Mouse (Mus musculus): ENCODE data around the gene Fam110a. TPM values are rescaled to one million over a fixed set of nuclear protein-coding genes. Genes with fewer than 3 reads are reported as not detected.
A peak's percentile ranks its signal among the peaks of the same experiment; 100 is the strongest.

Gene Fam110a
- 29.0 and 31.1 TPM in 2 replicates for polyA plus RNA-seq (2015; fragmentation: Nextera tagmentation; extraction: Ambion mirVana)

DNA sequence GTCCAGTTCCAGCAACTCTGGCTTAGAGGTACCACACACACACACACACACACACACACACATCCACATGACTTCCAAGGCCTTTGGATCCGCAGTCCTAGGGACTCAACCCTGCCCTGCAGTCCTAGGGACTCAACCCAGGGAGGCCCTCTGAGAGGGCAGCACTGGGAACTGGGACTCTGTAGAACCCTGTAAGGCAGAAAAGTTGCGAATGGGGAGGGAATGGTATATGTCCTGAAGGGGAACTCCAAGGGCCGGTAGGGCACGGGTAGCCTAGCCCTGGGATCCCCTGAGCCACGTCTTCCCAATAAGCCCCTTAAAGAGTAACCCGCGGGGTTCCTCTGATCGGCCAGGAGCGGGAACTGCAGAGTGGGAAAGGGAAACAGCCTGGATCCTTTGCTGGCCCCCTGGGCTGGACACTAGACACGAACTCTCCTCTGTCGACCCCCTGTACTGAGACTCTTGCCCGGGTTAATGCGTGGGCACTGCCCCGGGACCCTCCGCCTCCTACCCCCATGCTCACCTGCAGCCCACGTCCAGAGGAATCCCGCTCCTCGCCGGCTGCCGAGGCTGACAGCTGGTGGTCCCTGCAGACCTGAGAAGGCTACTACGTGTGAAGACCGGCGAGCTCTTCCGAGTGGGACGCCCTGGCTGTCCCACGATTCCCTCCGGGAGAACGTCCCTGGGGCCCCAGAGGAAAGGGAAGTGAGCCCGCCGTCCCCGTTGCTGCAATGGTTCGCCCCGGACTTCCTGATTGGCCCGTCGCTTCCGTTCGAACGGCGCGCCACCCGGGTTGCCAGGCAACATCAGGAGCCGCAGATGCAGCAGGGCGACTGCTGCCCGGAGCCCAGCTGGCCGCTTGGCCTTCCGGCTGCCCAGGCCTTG, at the start of gene Fam110a:
Fam110a (minus strand) TSS at position 750 of the 885 bp plus-strand sequence.
- Histone ChIP-seq H3K4me2 (ENCODE audit: low read length) (peak within 1 kb of the TSS; percentile 94), H3K27ac (peak within 1 kb of the TSS; percentile 77), H3K27me3 (ENCODE audit: insufficient read depth, low read length) (no peaks in the 10 kb centered on the region), H3K9ac (ENCODE audit: low read depth, low read length) (peak within 1 kb of the TSS; percentile 83), H3K4me3 (replicated peaks; ENCODE audit: low read depth, low read length) (peak within 1 kb of the TSS; percentile 79), H3K4me1 (replicated peaks; ENCODE audit: insufficient read depth, low read length) (peaks cover 19% of the 10 kb centered on the region; the same call in 1 of the 2 replicates), H3K9me3 (replicated peaks; ENCODE audit: low read length) (no peaks in the 10 kb centered on the region), H3K36me3 (ENCODE audit: insufficient read depth, low read length) (no peaks in the 10 kb centered on the region)
- DNase-seq (ENCODE audit: low spot score) (peak; percentile 95), ATAC-seq (replicated peaks; ENCODE audit: low FRiP score, low read depth) (peak; percentile 83)
- 0 out of 2 replicates have a peak, but pooled peaks have one; percentile 5 for TF ChIP-seq CTCF (IDR thresholded peaks at IDR 0.05; ENCODE audit: low read depth)
- WGBS, result under 1% methylated on average over 46 of the region's 46 CpGs

- DNase-seq (ENCODE audit: low spot score) (peak; percentile 97), ATAC-seq (replicated peaks; ENCODE audit: low FRiP score, low read depth) (peak; percentile 94)
- no peak overlapping the region for H3K27ac ChIP-seq
- TF ChIP-seq CTCF (IDR thresholded peaks at IDR 0.05; ENCODE audit: low read depth), result peak; percentile 97
- under 1% methylated on average over 54 of the region's 54 CpGs for WGBS
- no peaks in the 10 kb centered on the region for H3K9me3 ChIP-seq (replicated peaks; ENCODE audit: low read length)
- peak overlapping the region; percentile 62 for H3K4me3 ChIP-seq (replicated peaks; ENCODE audit: low read depth, low read length)
- peak overlapping the region; percentile 97 for H3K4me2 ChIP-seq (ENCODE audit: low read length)
- H3K9ac ChIP-seq (ENCODE audit: low read depth, low read length), result peak overlapping the region; percentile 54
- H3K36me3 ChIP-seq (ENCODE audit: insufficient read depth, low read length), result no peaks in the 10 kb centered on the region
- peaks cover 8% of the 10 kb centered on the region for H3K27me3 ChIP-seq (ENCODE audit: insufficient read depth, low read length)
- H3K4me1 ChIP-seq (replicated peaks; ENCODE audit: insufficient read depth, low read length), result no peaks in the 10 kb centered on the region; the same call in 1 of the 2 replicates
These were observed 49.4 kb upstream of the Fam110a start for GRCm38 (mm10) chr2:152029252-152030082.

- Histone ChIP-seq H3K4me1 (replicated peaks; ENCODE audit: insufficient read depth, low read length) (no peaks in the 10 kb centered on the region; the same call in 1 of the 2 replicates), H3K9me3 (replicated peaks; ENCODE audit: low read length) (no peaks in the 10 kb centered on the region), H3K27ac (no peak overlapping the region), H3K27me3 (ENCODE audit: insufficient read depth, low read length) (no peaks in the 10 kb centered on the region), H3K9ac (ENCODE audit: low read depth, low read length) (no peak overlapping the region), H3K4me2 (ENCODE audit: low read length) (no peak overlapping the region), H3K4me3 (replicated peaks; ENCODE audit: low read depth, low read length) (no peak overlapping the region), H3K36me3 (ENCODE audit: insufficient read depth, low read length) (no peaks in the 10 kb centered on the region)
- no peak for TF ChIP-seq CTCF (IDR thresholded peaks at IDR 0.05; ENCODE audit: low read depth)
- no peak for ATAC-seq (replicated peaks; ENCODE audit: low FRiP score, low read depth)
- WGBS, result 31% methylated on average over 11 of the region's 11 CpGs
- no peak for DNase-seq (ENCODE audit: low spot score)
These were observed 44.9 kb upstream of the Fam110a start for GRCm38 (mm10) chr2:152024883-152025422.

- no peak overlapping the region for H3K9ac ChIP-seq (ENCODE audit: low read depth, low read length)
- ATAC-seq (replicated peaks; ENCODE audit: low FRiP score, low read depth) (no peak), DNase-seq (ENCODE audit: low spot score) (no peak)
- TF ChIP-seq CTCF (IDR thresholded peaks at IDR 0.05; ENCODE audit: low read depth), result no peak
- H3K4me2 ChIP-seq (ENCODE audit: low read length), result no peak overlapping the region
- no peak overlapping the region for H3K27ac ChIP-seq
- no peaks in the 10 kb centered on the region for H3K36me3 ChIP-seq (ENCODE audit: insufficient read depth, low read length)
- no peak overlapping the region for H3K4me3 ChIP-seq (replicated peaks; ENCODE audit: low read depth, low read length)
- H3K4me1 ChIP-seq (replicated peaks; ENCODE audit: insufficient read depth, low read length), result no peaks in the 10 kb centered on the region
- no peaks in the 10 kb centered on the region for H3K9me3 ChIP-seq (replicated peaks; ENCODE audit: low read length)
- no peaks in the 10 kb centered on the region for H3K27me3 ChIP-seq (ENCODE audit: insufficient read depth, low read length)
These were observed 42.0 kb upstream of the Fam110a start for GRCm38 (mm10) chr2:152022022-152022421.

GRCm38 (mm10) chr2:152020255-152020654, 40.2 kb upstream of the Fam110a start:
- Histone ChIP-seq H3K27me3 (ENCODE audit: insufficient read depth, low read length) (no peaks in the 10 kb centered on the region), H3K36me3 (ENCODE audit: insufficient read depth, low read length) (no peaks in the 10 kb centered on the region), H3K27ac (no peak overlapping the region), H3K4me1 (replicated peaks; ENCODE audit: insufficient read depth, low read length) (no peaks in the 10 kb centered on the region), H3K4me2 (ENCODE audit: low read length) (no peak overlapping the region), H3K4me3 (replicated peaks; ENCODE audit: low read depth, low read length) (no peak overlapping the region), H3K9me3 (replicated peaks; ENCODE audit: low read length) (no peaks in the 10 kb centered on the region), H3K9ac (ENCODE audit: low read depth, low read length) (no peak overlapping the region)
- 19% methylated on average over 6 of the region's 6 CpGs for WGBS
- DNase-seq (ENCODE audit: low spot score), result no peak
- peak; percentile 40; the same call in 1 of the 2 replicates for ATAC-seq (replicated peaks; ENCODE audit: low FRiP score, low read depth)
- TF ChIP-seq CTCF (IDR thresholded peaks at IDR 0.05; ENCODE audit: low read depth), result peak; percentile 77

GRCm38 (mm10) chr2:152016666-152017065, 36.6 kb upstream of the Fam110a start:
- Histone ChIP-seq H3K9me3 (replicated peaks; ENCODE audit: low read length) (no peaks in the 10 kb centered on the region), H3K9ac (ENCODE audit: low read depth, low read length) (no peak overlapping the region), H3K27ac (no peak overlapping the region), H3K36me3 (ENCODE audit: insufficient read depth, low read length) (no peaks in the 10 kb centered on the region), H3K4me1 (replicated peaks; ENCODE audit: insufficient read depth, low read length) (no peaks in the 10 kb centered on the region; the same call in 1 of the 2 replicates), H3K27me3 (ENCODE audit: insufficient read depth, low read length) (no peaks in the 10 kb centered on the region), H3K4me2 (ENCODE audit: low read length) (no peak overlapping the region), H3K4me3 (replicated peaks; ENCODE audit: low read depth, low read length) (no peak overlapping the region)
- TF ChIP-seq CTCF (IDR thresholded peaks at IDR 0.05; ENCODE audit: low read depth), result no peak
- no peak for DNase-seq (ENCODE audit: low spot score)
- ATAC-seq (replicated peaks; ENCODE audit: low FRiP score, low read depth), result no peak
- WGBS, result 63% methylated on average over 9 of the region's 9 CpGs

Data from kidney, postnatal 0 days (tissue).